ENCODE assay signal across 24 mouse cellular contexts in genomic region chr11:35788443-35788842, GRCm38 (mm10). TPM values are rescaled to one million over a fixed set of nuclear protein-coding genes. Genes with fewer than 3 reads are reported as not detected.
DNase-seq lines count a peak whose midpoint lies in the region; ATAC-seq and TF ChIP-seq lines count a peak whose summit lies in the region.
"Had no signal": no experiment of that assay in that cellular context is flagged by ENCODE, and none has a peak within 500 bp of the region (broad histone marks: within the 10 kb centered on the region; RNA-seq: fewer than 3 reads in every experiment).

No protein-coding gene starts in this region.

- H3K4me1 ChIP-seq in midbrain, embryonic 14.5 days (ENCODE audit: control insufficient read depth, insufficient read depth, low read length) = no peaks in the 10 kb centered on the region
- H3K4me1 ChIP-seq in midbrain, embryonic 10.5 days = no peaks in the 10 kb centered on the region
- no peaks in the 10 kb centered on the region for H3K4me1 ChIP-seq in kidney, embryonic 15.5 days
- H3K4me1 ChIP-seq: forebrain, embryonic 10.5 days; forebrain, embryonic 13.5 days; heart, embryonic 10.5 days; hindbrain, embryonic 12.5 days; hindbrain, embryonic 15.5 days had no signal

- 51% methylated on average over 2 of the region's 2 CpGs for WGBS in midbrain, embryonic 14.5 days
- WGBS in midbrain, embryonic 10.5 days = 78% methylated on average over 2 of the region's 2 CpGs
- WGBS in kidney, embryonic 15.5 days = 82% methylated on average over 2 of the region's 2 CpGs

- peak; percentile 63; the same call in 1 of the 2 replicates for ATAC-seq in frontal cortex, adult (ENCODE audit: low TSS enrichment)
- no peak for ATAC-seq in midbrain, embryonic 14.5 days (ENCODE audit: low FRiP score, low TSS enrichment)
- no peak for ATAC-seq in kidney, embryonic 15.5 days (replicated peaks; ENCODE audit: low FRiP score)
- ATAC-seq: forebrain, embryonic 13.5 days; forebrain, embryonic 16.5 days; intestine, embryonic 16.5 days had no signal

- peaks cover 51% of the 10 kb centered on the region for H3K36me3 ChIP-seq in midbrain, embryonic 14.5 days (ENCODE audit: control insufficient read depth, insufficient read depth, low read length)
- H3K36me3 ChIP-seq in midbrain, embryonic 10.5 days = peaks cover 80% of the 10 kb centered on the region
- peaks cover 65% of the 10 kb centered on the region for H3K36me3 ChIP-seq in kidney, embryonic 15.5 days

- no peak overlapping the region for H3K4me2 ChIP-seq in midbrain, embryonic 14.5 days (ENCODE audit: low read length)
- no peak overlapping the region for H3K4me2 ChIP-seq in kidney, embryonic 15.5 days
- H3K4me2 ChIP-seq: forebrain, embryonic 13.5 days; hindbrain, embryonic 12.5 days; hindbrain, embryonic 15.5 days had no signal

- H3K27ac ChIP-seq in midbrain, embryonic 14.5 days (replicated peaks; ENCODE audit: low read depth, low read length) = no peak overlapping the region
- H3K27ac ChIP-seq in midbrain, embryonic 10.5 days (replicated peaks) = no peak overlapping the region
- H3K27ac ChIP-seq in kidney, embryonic 15.5 days = no peak overlapping the region
- H3K27ac ChIP-seq: forebrain, embryonic 10.5 days; forebrain, embryonic 13.5 days; heart, adult 2 months; heart, embryonic 10.5 days; hindbrain, embryonic 12.5 days; hindbrain, embryonic 15.5 days had no signal

- H3K9ac ChIP-seq in midbrain, embryonic 14.5 days (replicated peaks; ENCODE audit: low read length) = no peak overlapping the region
- H3K9ac ChIP-seq in kidney, embryonic 15.5 days = no peak overlapping the region
- H3K9ac ChIP-seq: forebrain, embryonic 13.5 days; hindbrain, embryonic 12.5 days; hindbrain, embryonic 15.5 days had no signal

- DNase-seq in frontal cortex, postnatal 36 days (ENCODE audit: low spot score in 2 of 2) = no peak
- DNase-seq in midbrain, embryonic 14.5 days = peak; percentile 19
- no peak for DNase-seq in midbrain, embryonic 10.5 days (ENCODE audit: low spot score)
- DNase-seq in brain, embryonic 14.5 days (ENCODE audit: low read depth) = peak; percentile 5
- DNase-seq in spleen, postnatal 36 days (ENCODE audit: low spot score in 2 of 2) = no peak
- DNase-seq: adrenal gland, adult 2 months; adrenal gland, postnatal 14 days; cerebellum, adult 11-12 months; cerebellum, adult 9-10 months; cerebellum, postnatal 14 days; gastrocnemius, postnatal 25 days; heart, adult 2 months had no signal

- TF ChIP-seq POLR2A in brain, embryonic 14.5 days (IDR thresholded peaks at IDR 0.05; ENCODE audit: borderline replicate concordance, extremely low read depth, insufficient read depth, insufficient read length, poor library complexity, severe bottlenecking) = no peak

- no peaks in the 10 kb centered on the region for H3K9me3 ChIP-seq in midbrain, embryonic 14.5 days (ENCODE audit: control insufficient read depth, low read length)
- no peaks in the 10 kb centered on the region for H3K9me3 ChIP-seq in midbrain, embryonic 10.5 days (replicated peaks)
- H3K9me3 ChIP-seq in kidney, embryonic 15.5 days (replicated peaks) = no peaks in the 10 kb centered on the region
- H3K9me3 ChIP-seq: forebrain, embryonic 10.5 days; forebrain, embryonic 13.5 days; G1E; heart, embryonic 10.5 days; hindbrain, embryonic 12.5 days; hindbrain, embryonic 15.5 days had no signal

- no peaks in the 10 kb centered on the region for H3K27me3 ChIP-seq in midbrain, embryonic 14.5 days (ENCODE audit: control insufficient read depth, insufficient read depth, low read length)
- H3K27me3 ChIP-seq in midbrain, embryonic 10.5 days (ENCODE audit: low read depth, poor library complexity, severe bottlenecking) = no peaks in the 10 kb centered on the region
- H3K27me3 ChIP-seq in kidney, embryonic 15.5 days = no peaks in the 10 kb centered on the region
- H3K27me3 ChIP-seq: forebrain, embryonic 13.5 days; hindbrain, embryonic 12.5 days; hindbrain, embryonic 15.5 days had no signal

- H3K4me3 ChIP-seq in midbrain, embryonic 14.5 days (replicated peaks; ENCODE audit: low read depth, low read length) = no peak overlapping the region
- H3K4me3 ChIP-seq in midbrain, embryonic 10.5 days = no peak overlapping the region
- no peak overlapping the region for H3K4me3 ChIP-seq in kidney, embryonic 15.5 days (replicated peaks)
- H3K4me3 ChIP-seq: forebrain, embryonic 10.5 days; forebrain, embryonic 13.5 days; heart, adult 2 months; heart, embryonic 10.5 days; hindbrain, embryonic 12.5 days; hindbrain, embryonic 15.5 days had no signal

- no peak for TF ChIP-seq CTCF in brain, embryonic 14.5 days (IDR thresholded peaks at IDR 0.05; ENCODE audit: borderline replicate concordance, extremely low read depth, insufficient read depth, insufficient read length)

RNA-seq across cellular contexts. Expression of gene Fbll1, which starts 10.2 kb away (rescaled TPM):
- polyA plus RNA-seq in midbrain, embryonic 14.5 days (2014; fragmentation: Nextera tagmentation; extraction: Ambion mirVana) = 24.7 and 34.8 TPM in 2 replicates
- polyA plus RNA-seq in midbrain, embryonic 10.5 days (2016; fragmentation: Nextera tagmentation; extraction: Ambion mirVana) = 0.44 and 0.92 TPM in 2 replicates
- polyA plus RNA-seq in brain, embryonic 14.5 days (2012; rRNA removed) = 82.5 and 83.9 TPM in 2 replicates
- polyA plus RNA-seq in kidney, embryonic 15.5 days (2015; fragmentation: Nextera tagmentation; extraction: Ambion mirVana) = 0.13 and 0.14 TPM in 2 replicates
- polyA plus RNA-seq: G1E; gonadal fat pad, adult 2 months; heart, adult 2 months; heart, embryonic 10.5 days; heart, postnatal 0 days had no signal

RNA-seq across cellular contexts. Expression of gene Pank3, which starts 19.2 kb away (rescaled TPM):
- polyA plus RNA-seq in midbrain, embryonic 14.5 days (2014; fragmentation: Nextera tagmentation; extraction: Ambion mirVana) = 29.0 and 36.8 TPM in 2 replicates
- 12.5 and 15.7 TPM in 2 replicates for polyA plus RNA-seq in midbrain, embryonic 10.5 days (2016; fragmentation: Nextera tagmentation; extraction: Ambion mirVana)
- 36.4 and 41.0 TPM in 2 replicates for polyA plus RNA-seq in brain, embryonic 14.5 days (2012; rRNA removed)
- 14.0 and 14.1 TPM in 2 replicates for polyA plus RNA-seq in kidney, embryonic 15.5 days (2015; fragmentation: Nextera tagmentation; extraction: Ambion mirVana)

RNA-seq across cellular contexts. Expression of gene Rars, which starts 45.9 kb away (rescaled TPM):
- 72.0 and 73.1 TPM in 2 replicates for polyA plus RNA-seq in midbrain, embryonic 14.5 days (2014; fragmentation: Nextera tagmentation; extraction: Ambion mirVana)
- polyA plus RNA-seq in midbrain, embryonic 10.5 days (2016; fragmentation: Nextera tagmentation; extraction: Ambion mirVana) = 105 and 118 TPM in 2 replicates
- polyA plus RNA-seq in brain, embryonic 14.5 days (2012; rRNA removed) = 56.4 and 57.1 TPM in 2 replicates
- 93.4 and 95.4 TPM in 2 replicates for polyA plus RNA-seq in kidney, embryonic 15.5 days (2015; fragmentation: Nextera tagmentation; extraction: Ambion mirVana)

Comparison
In these comparisons a context has a peak if more than half of its experiments do, and no peak if none do; other contexts are left out.
1. DNase-seq: peak in midbrain, embryonic 14.5 days (single experiment) and brain, embryonic 14.5 days (single experiment); none in frontal cortex, postnatal 36 days (0 of 2), midbrain, embryonic 10.5 days (single experiment) and spleen, postnatal 36 days (0 of 2).
2. RNA of gene Fbll1, which starts 10.2 kb away (polyA plus RNA-seq): 82.5 to 83.9 TPM in brain, embryonic 14.5 days and 24.7 to 34.8 TPM in midbrain, embryonic 14.5 days; 0.44 to 0.92 TPM in midbrain, embryonic 10.5 days and 0.13 to 0.14 TPM in kidney, embryonic 15.5 days; every median in the first group is over 10 times any median in the second.